In genomic region chr4:82916003-82916677, GRCm38 (mm10) we compare ENCODE assay signal across 9 mouse cellular contexts. TPM values are rescaled to one million over a fixed set of nuclear protein-coding genes. Genes with fewer than 3 reads are reported as not detected.
DNase-seq lines count a peak whose midpoint lies in the region; ATAC-seq and TF ChIP-seq lines count a peak whose summit lies in the region.
"Had no signal": no experiment of that assay in that cellular context is flagged by ENCODE, and none has a peak within 500 bp of the region (broad histone marks: within the 10 kb centered on the region; RNA-seq: fewer than 3 reads in every experiment).

No protein-coding gene starts in this region.

- no peaks in the 10 kb centered on the region for H3K9me3 ChIP-seq in liver, postnatal 0 days (ENCODE audit: low read length)
- no peaks in the 10 kb centered on the region for H3K9me3 ChIP-seq in forebrain, embryonic 11.5 days (ENCODE audit: control insufficient read depth, low read length)
- H3K9me3 ChIP-seq in heart, postnatal 0 days (replicated peaks; ENCODE audit: control insufficient read depth, low read length), result no peaks in the 10 kb centered on the region
- H3K9me3 ChIP-seq in midbrain, embryonic 14.5 days (ENCODE audit: control insufficient read depth, low read length), result no peaks in the 10 kb centered on the region
- no peaks in the 10 kb centered on the region for H3K9me3 ChIP-seq in kidney, embryonic 16.5 days (ENCODE audit: low read length)

- ATAC-seq in liver, postnatal 0 days, result no peak
- peak; percentile 45 for ATAC-seq in forebrain, embryonic 11.5 days (replicated peaks; ENCODE audit: low FRiP score)
- no peak for ATAC-seq in heart, postnatal 0 days (ENCODE audit: insufficient read depth, low read depth)
- peak; percentile 61 for ATAC-seq in midbrain, embryonic 14.5 days (ENCODE audit: low FRiP score, low TSS enrichment)
- ATAC-seq in kidney, embryonic 16.5 days (ENCODE audit: low FRiP score, low TSS enrichment), result no peak

- no peaks in the 10 kb centered on the region for H3K36me3 ChIP-seq in liver, adult 2 months (ENCODE audit: control insufficient read depth, insufficient read depth, low read length)
- no peaks in the 10 kb centered on the region for H3K36me3 ChIP-seq in liver, postnatal 0 days (replicated peaks; ENCODE audit: insufficient read depth, low read length)
- no peaks in the 10 kb centered on the region for H3K36me3 ChIP-seq in forebrain, embryonic 11.5 days (ENCODE audit: control insufficient read depth, insufficient read depth, low read length)
- H3K36me3 ChIP-seq in heart, postnatal 0 days (replicated peaks; ENCODE audit: control insufficient read depth, insufficient read depth, low read length), result 0 out of 2 replicates have a peak, but pooled peaks cover 2% of the 10 kb centered on the region
- no peaks in the 10 kb centered on the region for H3K36me3 ChIP-seq in midbrain, embryonic 14.5 days (ENCODE audit: control insufficient read depth, insufficient read depth, low read length)
- H3K36me3 ChIP-seq in kidney, embryonic 16.5 days (ENCODE audit: insufficient read depth, low read length), result peaks cover 6% of the 10 kb centered on the region

- 66% methylated on average over 14 of the region's 14 CpGs for WGBS in liver, adult 2 months
- 62% methylated on average over 14 of the region's 14 CpGs for WGBS in liver, postnatal 0 days (ENCODE audit: insufficient replicate concordance)
- 28% methylated on average over 14 of the region's 14 CpGs for WGBS in forebrain, embryonic 11.5 days
- 49% methylated on average over 14 of the region's 14 CpGs for WGBS in heart, postnatal 0 days
- WGBS in midbrain, embryonic 14.5 days, result 10% methylated on average over 14 of the region's 14 CpGs
- 54% methylated on average over 14 of the region's 14 CpGs for WGBS in kidney, embryonic 16.5 days

- H3K79me2 ChIP-seq in liver, adult 2 months (ENCODE audit: control insufficient read depth, insufficient read depth, low read length), result no peaks in the 10 kb centered on the region

- H3K4me2 ChIP-seq in liver, postnatal 0 days (ENCODE audit: low read depth, low read length), result no peak overlapping the region
- H3K4me2 ChIP-seq in forebrain, embryonic 11.5 days (ENCODE audit: low read depth, low read length, severe bottlenecking), result peak overlapping the region; percentile 35; the same call in 1 of the 2 replicates
- H3K4me2 ChIP-seq in heart, postnatal 0 days (ENCODE audit: low read depth, low read length), result peak overlapping the region; percentile 47
- peak overlapping the region; percentile 41 for H3K4me2 ChIP-seq in midbrain, embryonic 14.5 days (ENCODE audit: low read length)
- no peak overlapping the region for H3K4me2 ChIP-seq in kidney, embryonic 16.5 days (replicated peaks; ENCODE audit: low read depth, low read length)

- H3K9ac ChIP-seq in liver, adult 2 months (ENCODE audit: low read depth, low read length), result no peak overlapping the region
- no peak overlapping the region for H3K9ac ChIP-seq in liver, postnatal 0 days (replicated peaks)
- peak overlapping the region; percentile 43; the same call in 1 of the 2 replicates for H3K9ac ChIP-seq in forebrain, embryonic 11.5 days (ENCODE audit: low read length)
- H3K9ac ChIP-seq in heart, postnatal 0 days (replicated peaks; ENCODE audit: low read depth, low read length), result no peak overlapping the region
- H3K9ac ChIP-seq in midbrain, embryonic 14.5 days (replicated peaks; ENCODE audit: low read length), result no peak overlapping the region; the same call in 1 of the 2 replicates
- H3K9ac ChIP-seq in kidney, embryonic 16.5 days (replicated peaks; ENCODE audit: low read length), result no peak overlapping the region

- TF ChIP-seq EP300 in liver, postnatal 0 days (IDR thresholded peaks at IDR 0.05; ENCODE audit: low read depth), result no peak
- no peak for TF ChIP-seq EP300 in heart, postnatal 0 days (IDR thresholded peaks at IDR 0.05; ENCODE audit: low read depth)

- no peaks in the 10 kb centered on the region for H3K27me3 ChIP-seq in liver, adult 2 months (ENCODE audit: control insufficient read depth, insufficient read depth, low read length)
- H3K27me3 ChIP-seq in liver, postnatal 0 days (ENCODE audit: insufficient read depth, low read length), result no peaks in the 10 kb centered on the region
- no peaks in the 10 kb centered on the region for H3K27me3 ChIP-seq in forebrain, embryonic 11.5 days (ENCODE audit: control insufficient read depth, insufficient read depth, low read length)
- H3K27me3 ChIP-seq in heart, postnatal 0 days (ENCODE audit: control insufficient read depth, insufficient read depth, low read length), result no peaks in the 10 kb centered on the region
- H3K27me3 ChIP-seq in midbrain, embryonic 14.5 days (ENCODE audit: control insufficient read depth, insufficient read depth, low read length), result no peaks in the 10 kb centered on the region
- no peaks in the 10 kb centered on the region for H3K27me3 ChIP-seq in kidney, embryonic 16.5 days (ENCODE audit: insufficient read depth, low read length)

- peak; percentile 4 for DNase-seq in liver, adult 2 months (ENCODE audit: extremely low read depth, low read depth, low spot score)
- DNase-seq in liver, postnatal 0 days, result no peak
- peak; percentile 78 for DNase-seq in forebrain, embryonic 11.5 days (ENCODE audit: low spot score)
- DNase-seq in heart, postnatal 0 days (ENCODE audit: low spot score), result peak; percentile 7
- DNase-seq in midbrain, embryonic 14.5 days, result peak; percentile 77
- DNase-seq in c-Kit-positive CD71-positive TER-119-positive erythroid progenitor cells, embryonic 14.5 days (ENCODE audit: low spot score), result no peak
- no peak for DNase-seq in cerebellum, adult 8-10 months

- no peak for TF ChIP-seq CTCF in liver, adult 2 months (IDR thresholded peaks at IDR 0.05; ENCODE audit: low read depth, low read length)
- TF ChIP-seq CTCF in liver, postnatal 0 days (IDR thresholded peaks at IDR 0.05; ENCODE audit: low read depth), result no peak
- no peak for TF ChIP-seq CTCF in heart, postnatal 0 days (IDR thresholded peaks at IDR 0.05; ENCODE audit: low read depth)

- H3K4me1 ChIP-seq in liver, adult 2 months (ENCODE audit: control insufficient read depth, insufficient read depth, low read length), result no peaks in the 10 kb centered on the region
- H3K4me1 ChIP-seq in liver, postnatal 0 days (ENCODE audit: insufficient read depth), result no peaks in the 10 kb centered on the region
- peaks cover 16% of the 10 kb centered on the region; the same call in 1 of the 2 replicates for H3K4me1 ChIP-seq in forebrain, embryonic 11.5 days (replicated peaks; ENCODE audit: control insufficient read depth, insufficient read depth, low read length)
- H3K4me1 ChIP-seq in heart, postnatal 0 days (ENCODE audit: control insufficient read depth, insufficient read depth), result 0 out of 2 replicates have a peak, but pooled peaks cover 7% of the 10 kb centered on the region
- H3K4me1 ChIP-seq in midbrain, embryonic 14.5 days (ENCODE audit: control insufficient read depth, insufficient read depth, low read length), result peaks cover 8% of the 10 kb centered on the region
- H3K4me1 ChIP-seq in kidney, embryonic 16.5 days (ENCODE audit: insufficient read depth, low read length), result no peaks in the 10 kb centered on the region

- no peak for TF ChIP-seq POLR2A in liver, adult 2 months (IDR thresholded peaks at IDR 0.05; ENCODE audit: extremely low read depth, insufficient read depth, low read length)

- no peak overlapping the region for H3K27ac ChIP-seq in liver, adult 2 months (replicated peaks; ENCODE audit: insufficient read depth, low read depth, low read length)
- no peak overlapping the region for H3K27ac ChIP-seq in liver, postnatal 0 days (ENCODE audit: low read depth)
- peak overlapping the region; percentile 74 for H3K27ac ChIP-seq in forebrain, embryonic 11.5 days (ENCODE audit: low read depth, low read length)
- H3K27ac ChIP-seq in heart, postnatal 0 days (ENCODE audit: low read depth), result no peak overlapping the region
- peak overlapping the region; percentile 73 for H3K27ac ChIP-seq in midbrain, embryonic 14.5 days (replicated peaks; ENCODE audit: low read depth, low read length)
- H3K27ac ChIP-seq in kidney, embryonic 16.5 days (ENCODE audit: low read length), result no peak overlapping the region

- no peak overlapping the region for H3K4me3 ChIP-seq in liver, adult 2 months (ENCODE audit: insufficient read depth, low read depth, low read length)
- no peak overlapping the region for H3K4me3 ChIP-seq in liver, postnatal 0 days (ENCODE audit: low read depth, low read length)
- no peak overlapping the region for H3K4me3 ChIP-seq in forebrain, embryonic 11.5 days (ENCODE audit: low read depth, low read length)
- peak overlapping the region; percentile 12; the same call in 1 of the 2 replicates for H3K4me3 ChIP-seq in heart, postnatal 0 days (ENCODE audit: low read depth, low read length)
- H3K4me3 ChIP-seq in midbrain, embryonic 14.5 days (replicated peaks; ENCODE audit: low read depth, low read length), result peak overlapping the region; percentile 10; the same call in 1 of the 2 replicates
- H3K4me3 ChIP-seq in kidney, embryonic 16.5 days (ENCODE audit: low read length), result no peak overlapping the region

RNA-seq across cellular contexts. Expression of gene Cer1, which starts 31.2 kb away (rescaled TPM):
- total RNA-seq in liver, adult 2 months (2014; rRNA removed), result not detected in 2 replicates
- polyA plus RNA-seq in liver, adult 2 months (2012; rRNA removed), result not detected in 2 replicates
- polyA plus RNA-seq in liver, postnatal 0 days (2015; fragmentation: Nextera tagmentation; extraction: Ambion mirVana), result not detected in 2 replicates
- not detected in 2 replicates for polyA plus RNA-seq in forebrain, embryonic 11.5 days (2014; fragmentation: Nextera tagmentation; extraction: Ambion mirVana)
- total RNA-seq in heart, postnatal 0 days (2014; rRNA removed; ENCODE audit: low replicate concordance), result not detected in 2 replicates
- polyA plus RNA-seq in heart, postnatal 0 days (2015; fragmentation: Nextera tagmentation; extraction: Ambion mirVana), result not detected in 2 replicates
- polyA plus RNA-seq in midbrain, embryonic 14.5 days (2014; fragmentation: Nextera tagmentation; extraction: Ambion mirVana), result not detected in 2 replicates
- not detected in 2 replicates for polyA plus RNA-seq in kidney, embryonic 16.5 days (2015; fragmentation: Nextera tagmentation; extraction: Ambion mirVana)
- polyA plus RNA-seq: stomach, embryonic 14.5 days had no signal

RNA-seq across cellular contexts. Expression of gene Zdhhc21, which starts 56.4 kb away (rescaled TPM):
- total RNA-seq in liver, adult 2 months (2014; rRNA removed), result 6.2 and 6.4 TPM in 2 replicates
- 1.5 and 2.6 TPM in 2 replicates for polyA plus RNA-seq in liver, adult 2 months (2012; rRNA removed)
- polyA plus RNA-seq in liver, postnatal 0 days (2015; fragmentation: Nextera tagmentation; extraction: Ambion mirVana), result 2.6 and 2.7 TPM in 2 replicates
- polyA plus RNA-seq in forebrain, embryonic 11.5 days (2014; fragmentation: Nextera tagmentation; extraction: Ambion mirVana), result 14.2 and 15.6 TPM in 2 replicates
- 14.2 and 32.1 TPM in 2 replicates for total RNA-seq in heart, postnatal 0 days (2014; rRNA removed; ENCODE audit: low replicate concordance)
- 4.7 and 5.4 TPM in 2 replicates for polyA plus RNA-seq in heart, postnatal 0 days (2015; fragmentation: Nextera tagmentation; extraction: Ambion mirVana)
- polyA plus RNA-seq in midbrain, embryonic 14.5 days (2014; fragmentation: Nextera tagmentation; extraction: Ambion mirVana), result 16.5 and 22.2 TPM in 2 replicates
- 12.2 and 16.4 TPM in 2 replicates for polyA plus RNA-seq in kidney, embryonic 16.5 days (2015; fragmentation: Nextera tagmentation; extraction: Ambion mirVana)

Comparison
In these comparisons a context has a peak if more than half of its experiments do, and no peak if none do; other contexts are left out.
1. DNase-seq: peak in liver, adult 2 months (single experiment), forebrain, embryonic 11.5 days (single experiment), heart, postnatal 0 days (single experiment) and midbrain, embryonic 14.5 days (single experiment); none in liver, postnatal 0 days (single experiment), c-Kit-positive CD71-positive TER-119-positive erythroid progenitor cells, embryonic 14.5 days (single experiment) and cerebellum, adult 8-10 months (single experiment).
2. H3K27ac ChIP-seq: peak in forebrain, embryonic 11.5 days (single experiment) and midbrain, embryonic 14.5 days (single experiment); none in liver, adult 2 months (single experiment), liver, postnatal 0 days (single experiment), heart, postnatal 0 days (single experiment) and kidney, embryonic 16.5 days (single experiment).
3. H3K4me3 ChIP-seq: peak in heart, postnatal 0 days (single experiment) and midbrain, embryonic 14.5 days (single experiment); none in liver, adult 2 months (single experiment), liver, postnatal 0 days (single experiment), forebrain, embryonic 11.5 days (single experiment) and kidney, embryonic 16.5 days (single experiment).
4. ATAC-seq: peak in forebrain, embryonic 11.5 days (single experiment) and midbrain, embryonic 14.5 days (single experiment); none in liver, postnatal 0 days (single experiment), heart, postnatal 0 days (single experiment) and kidney, embryonic 16.5 days (single experiment).
5. H3K4me2 ChIP-seq: peak in forebrain, embryonic 11.5 days (single experiment), heart, postnatal 0 days (single experiment) and midbrain, embryonic 14.5 days (single experiment); none in liver, postnatal 0 days (single experiment) and kidney, embryonic 16.5 days (single experiment).